Mouse (Mus musculus) liver, postnatal 0 days (tissue): ENCODE measurements around the gene 1700025G04Rik. TPM values are rescaled to one million over a fixed set of nuclear protein-coding genes. Genes with fewer than 3 reads are reported as not detected.
"Not testable (repeated sequence)": the region's sequence is repeated elsewhere in the genome, so short reads cannot be mapped to it uniquely, and the experiment has no call there.

Source experiments
- ATAC-seq: fragments of 200-750 bp; cut with Nextera tagmentation; 2 replicates; pipeline ENCODE4 v1.8.0; 2017; ENCODE audit warnings: mild to moderate bottlenecking, moderate library complexity
- DNase-seq: peaks from one replicate; pipeline ENCODE4 v3.0.0-alpha.2; 2016
- H3K27ac ChIP-seq: fragments of 300-500 bp; sonication (generic); 2 replicates; pipeline ENCODE4 v1.5.1; 2014; ENCODE audit warnings: antibody characterized with exemption, moderate library complexity, mild to moderate bottlenecking, low read depth
- H3K27me3 ChIP-seq: fragments of 300-500 bp; sonication (generic); 2 replicates; pipeline ENCODE4 v1.6.1; 2014; ENCODE audit warnings: low read length, control low read depth, mixed read lengths; ENCODE audit not compliant: insufficient read depth
- H3K36me3 ChIP-seq: fragments of 300-500 bp; sonication (generic); replicated peaks from 2 replicates; pipeline ENCODE4 v1.6.1; 2014; ENCODE audit warnings: mild to moderate bottlenecking, control low read depth, low read length, moderate library complexity, mixed read lengths; ENCODE audit not compliant: insufficient read depth
- H3K4me1 ChIP-seq: fragments of 300-500 bp; sonication (generic); 2 replicates; pipeline ENCODE4 v1.6.1; 2014; ENCODE audit warnings: antibody characterized with exemption, mild to moderate bottlenecking, control low read depth; ENCODE audit not compliant: insufficient read depth
- H3K4me2 ChIP-seq: fragments of 300-500 bp; sonication (generic); 2 replicates; pipeline ENCODE4 v1.6.1; 2014; ENCODE audit warnings: low read depth, mild to moderate bottlenecking, low read length, moderate library complexity, mixed read lengths
- H3K4me3 ChIP-seq: fragments of 300-500 bp; sonication (generic); 2 replicates; pipeline ENCODE4 v1.5.1; 2014; ENCODE audit warnings: low read depth, low read length
- H3K9ac ChIP-seq: fragments of 300-500 bp; sonication (generic); replicated peaks from 2 replicates; pipeline ENCODE4 v1.6.1; 2014; ENCODE audit warnings: mild to moderate bottlenecking, moderate library complexity
- H3K9me3 ChIP-seq: fragments of 300-500 bp; sonication (generic); 2 replicates; pipeline ENCODE4 v1.6.1; 2016; ENCODE audit warnings: mild to moderate bottlenecking, control low read depth, low read length, mixed read lengths
- CTCF ChIP-seq: sonication (generic); IDR thresholded peaks from 2 replicates; pipeline ENCODE4 v1.5.1; 2016; ENCODE audit warnings: antibody characterized with exemption, low read depth
- EP300 ChIP-seq: IDR thresholded peaks from 2 replicates; pipeline ENCODE4 v1.6.1; 2016; ENCODE audit warnings: antibody characterized with exemption, low read depth, mild to moderate bottlenecking
- WGBS: fragments of 180-500 bp; shearing (Covaris S2); extraction: QIAGEN DNeasy Blood & Tissue Kit; methylation state at CpG from one replicate; pipeline ENCODE4 v1.1.7; 2014; ENCODE audit not compliant: insufficient replicate concordance; 5-methylcytosine and 5-hydroxymethylcytosine counted together
- polyA plus RNA-seq: library from polyadenylated mRNA; unstranded; fragments of >200 nt; fragmentation: Nextera tagmentation; extraction: Ambion mirVana; gene quantifications from 2 replicates; pipeline ENCODE4 v1.2.1, GENCODE M21; 2015

The 1700025G04Rik gene
- polyA plus RNA-seq, 1 experiment from 2014 or later, result 3.0 TPM

DNA sequence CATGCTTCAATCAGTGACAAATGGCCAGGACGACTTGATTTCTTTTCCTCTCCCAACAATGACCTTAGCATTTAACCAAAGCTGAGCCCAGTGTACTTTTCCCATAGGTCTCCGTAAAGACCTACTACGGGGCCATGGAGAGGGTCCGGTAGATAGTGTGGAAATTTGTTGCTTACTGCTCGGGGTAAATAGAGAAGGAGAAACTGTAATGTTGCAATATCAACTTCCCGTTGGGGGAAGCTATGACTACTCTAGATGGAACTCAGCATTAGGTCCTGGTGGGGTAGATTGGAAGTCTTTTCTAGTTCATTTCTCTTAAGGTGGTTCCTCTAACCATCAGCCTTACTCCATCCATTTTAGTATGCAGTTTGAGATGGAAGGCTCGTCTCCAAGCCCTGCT, 270.7 kb downstream of the 1700025G04Rik start:
- DNase-seq (no peak), ATAC-seq (peak; percentile 52)
- no peaks in the 10 kb centered on the region for H3K27me3 ChIP-seq
- 72% methylated on average over 7 of the region's 7 CpGs for WGBS
- peaks cover 25% of the 10 kb centered on the region for H3K36me3 ChIP-seq
- H3K9me3 ChIP-seq, result no peaks in the 10 kb centered on the region
- H3K4me3 ChIP-seq, result no peak overlapping the region
- H3K4me1 ChIP-seq, result no peaks in the 10 kb centered on the region
- no peak overlapping the region for H3K4me2 ChIP-seq
- no peak overlapping the region for H3K9ac ChIP-seq
- no peak for TF ChIP-seq CTCF
- no peak for TF ChIP-seq EP300
- H3K27ac ChIP-seq, result no peak overlapping the region

- H3K4me1 ChIP-seq, result no peaks in the 10 kb centered on the region
- H3K27me3 ChIP-seq, result no peaks in the 10 kb centered on the region
- H3K9me3 ChIP-seq, result no peaks in the 10 kb centered on the region
- WGBS, result 83% methylated on average over 3 of the region's 3 CpGs
- H3K4me2 ChIP-seq, result no peak overlapping the region
- DNase-seq, result no peak
- TF ChIP-seq EP300, result no peak
- no peak overlapping the region for H3K27ac ChIP-seq
- no peak overlapping the region for H3K9ac ChIP-seq
- peaks cover 46% of the 10 kb centered on the region for H3K36me3 ChIP-seq
- H3K4me3 ChIP-seq, result no peak overlapping the region
- no peak for ATAC-seq
These were observed 273.9 kb downstream of the 1700025G04Rik start for GRCm38 (mm10) chr1:151816051-151816450.

- DNase-seq (no peak), ATAC-seq (no peak)
- 87% methylated on average over 13 of the region's 13 CpGs for WGBS
- H3K9ac ChIP-seq, result no peak overlapping the region
- H3K27me3 ChIP-seq, result no peaks in the 10 kb centered on the region
- TF ChIP-seq EP300, result no peak
- TF ChIP-seq CTCF, result no peak
- H3K27ac ChIP-seq, result no peak overlapping the region
- no peak overlapping the region for H3K4me2 ChIP-seq
- no peaks in the 10 kb centered on the region for H3K9me3 ChIP-seq
- H3K4me1 ChIP-seq, result no peaks in the 10 kb centered on the region
- H3K36me3 ChIP-seq, result peaks cover 55% of the 10 kb centered on the region
- H3K4me3 ChIP-seq, result no peak overlapping the region
These were observed 277.8 kb downstream of the 1700025G04Rik start for GRCm38 (mm10) chr1:151812004-151812712.

DNA sequence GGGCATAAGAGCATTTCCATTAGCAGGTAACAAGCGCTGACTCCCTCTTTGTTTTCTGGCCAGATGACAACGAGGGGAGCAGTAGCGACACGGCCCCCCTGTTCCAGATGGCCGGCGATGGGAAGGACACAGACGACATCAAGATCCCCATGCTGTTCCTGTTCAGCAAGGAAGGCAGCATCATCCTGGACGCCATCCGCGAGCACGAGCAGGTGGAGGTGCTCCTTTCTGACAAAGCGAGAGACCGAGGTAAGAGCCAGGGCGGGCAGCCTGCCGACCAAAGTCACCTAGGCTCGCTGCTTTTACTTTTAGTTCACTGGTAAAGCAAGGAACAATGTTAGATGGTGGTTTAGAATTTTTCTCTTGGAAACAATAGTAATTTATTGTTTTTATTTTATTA, 278.5 kb downstream of the 1700025G04Rik start:
- no peak for DNase-seq
- H3K36me3 ChIP-seq, result peaks cover 61% of the 10 kb centered on the region
- no peak for ATAC-seq

DNA sequence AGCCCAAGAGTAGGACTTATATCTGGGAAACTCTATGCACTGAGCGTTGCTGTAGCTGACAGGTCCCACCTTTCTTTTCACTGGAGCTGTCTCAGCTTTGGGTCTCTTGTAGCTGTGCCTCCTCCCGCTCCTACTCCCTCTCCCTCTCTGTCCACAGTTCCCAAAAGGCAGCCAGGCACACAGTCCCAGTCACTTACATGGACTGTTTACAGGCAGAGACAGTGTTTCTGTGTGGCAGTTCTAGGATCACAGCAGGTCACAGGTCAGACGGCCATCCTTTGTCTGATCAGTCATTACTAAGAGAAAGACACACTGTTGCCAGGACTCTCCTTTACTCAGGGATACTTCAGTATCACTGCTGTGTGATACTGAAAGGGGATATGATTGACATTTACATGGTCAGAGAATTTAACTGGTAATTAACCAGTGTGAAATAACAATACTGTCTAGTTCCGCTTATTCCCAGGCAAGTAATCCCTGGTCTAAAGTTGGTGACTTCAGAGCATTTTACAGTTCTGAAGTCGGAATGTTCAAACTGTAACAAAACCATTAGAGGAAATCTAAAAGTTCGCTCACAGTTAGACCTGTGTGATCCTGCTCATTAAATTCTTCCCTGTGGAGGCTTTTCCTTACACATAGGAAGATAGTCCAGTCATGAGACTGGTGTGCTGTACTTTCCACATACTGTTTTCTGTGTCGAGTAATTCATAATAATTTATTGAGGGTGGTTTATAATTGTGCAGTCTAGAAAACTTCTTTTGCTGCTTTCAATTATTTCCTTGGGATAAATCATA, 279.1 kb downstream of the 1700025G04Rik start:
- Histone ChIP-seq H3K36me3 (peaks cover 64% of the 10 kb centered on the region), H3K27ac (no peak overlapping the region)
- 83% methylated on average over 7 of the region's 7 CpGs for WGBS

More for the DNA sequence above, 278.5 kb downstream of the 1700025G04Rik start:
- Histone ChIP-seq H3K27me3 (no peaks in the 10 kb centered on the region), H3K9me3 (no peaks in the 10 kb centered on the region), H3K4me1 (no peaks in the 10 kb centered on the region), H3K9ac (no peak overlapping the region), H3K4me3 (no peak overlapping the region), H3K27ac (no peak overlapping the region), H3K4me2 (no peak overlapping the region)
- TF ChIP-seq CTCF (no peak), EP300 (no peak)
- WGBS, result 91% methylated on average over 16 of the region's 16 CpGs

DNA sequence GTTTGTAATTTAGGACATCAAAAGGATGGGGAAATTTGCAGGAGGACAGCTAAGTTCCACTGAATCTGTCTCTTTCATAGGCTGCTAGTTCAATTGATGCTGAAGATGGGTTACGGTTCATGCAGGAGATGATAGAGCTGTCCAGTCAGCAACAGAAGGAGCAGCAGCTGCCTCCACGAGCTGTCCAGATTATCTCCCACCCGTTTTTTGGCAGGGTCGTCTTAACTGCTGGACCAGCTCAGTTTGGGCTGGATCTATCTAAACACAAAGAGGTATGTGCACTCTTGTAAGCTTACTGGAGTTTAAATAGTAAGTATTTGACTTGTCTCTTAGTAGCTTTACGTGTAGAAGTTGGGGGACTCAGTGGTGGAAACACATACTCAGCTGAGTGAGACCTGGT, 282.6 kb downstream of the 1700025G04Rik start:
- 79% methylated on average over 5 of the region's 5 CpGs for WGBS
- ATAC-seq, result no peak
- Histone ChIP-seq H3K4me1 (no peaks in the 10 kb centered on the region), H3K27me3 (no peaks in the 10 kb centered on the region), H3K27ac (no peak overlapping the region), H3K9me3 (no peaks in the 10 kb centered on the region), H3K4me3 (no peak overlapping the region), H3K9ac (no peak overlapping the region), H3K4me2 (no peak overlapping the region), H3K36me3 (peaks cover 57% of the 10 kb centered on the region)
- no peak for DNase-seq
- no peak for TF ChIP-seq EP300
- no peak for TF ChIP-seq CTCF

More for the DNA sequence above, 279.1 kb downstream of the 1700025G04Rik start:
- no peak overlapping the region for H3K4me3 ChIP-seq
- no peak for TF ChIP-seq CTCF
- no peak for TF ChIP-seq EP300
- DNase-seq, result no peak
- H3K27me3 ChIP-seq, result no peaks in the 10 kb centered on the region
- no peak overlapping the region for H3K4me2 ChIP-seq
- no peaks in the 10 kb centered on the region for H3K4me1 ChIP-seq
- no peaks in the 10 kb centered on the region for H3K9me3 ChIP-seq
- ATAC-seq, result no peak
- no peak overlapping the region for H3K9ac ChIP-seq

- H3K27me3 ChIP-seq, H3K9ac ChIP-seq, H3K9me3 ChIP-seq, H3K4me3 ChIP-seq, ATAC-seq, H3K4me1 ChIP-seq, H3K27ac ChIP-seq, H3K4me2 ChIP-seq, DNase-seq: not testable (repeated sequence)
- peaks cover 45% of the 10 kb centered on the region for H3K36me3 ChIP-seq
- WGBS, result 49% methylated on average over 3 of the region's 3 CpGs
These were observed 287.1 kb downstream of the 1700025G04Rik start for GRCm38 (mm10) chr1:151802795-151803194.
